Mouse (Mus musculus): ENCODE data around the gene Ppia.
"Not testable (repeated sequence)": the region's sequence is repeated elsewhere in the genome, so short reads cannot be mapped to it uniquely, and the experiment has no call there.

Ppia gene

GRCm38 (mm10) chr11:6404699-6405566, 10.3 kb upstream of the Ppia start:
- DNase-seq = no peak

GRCm38 (mm10) chr11:6405591-6406081, 9.6 kb upstream of the Ppia start:
- DNase-seq = peak; percentile 57

GRCm38 (mm10) chr11:6406251-6407161, 8.7 kb upstream of the Ppia start:
- peak; percentile 73 for DNase-seq

GRCm38 (mm10) chr11:6407162-6407621, 8.1 kb upstream of the Ppia start:
- DNase-seq = no peak

GRCm38 (mm10) chr11:6410050-6410602, 5.1 kb upstream of the Ppia start:
- DNase-seq = peak; percentile 43

GRCm38 (mm10) chr11:6410755-6411154, 4.5 kb upstream of the Ppia start:
- DNase-seq = not testable (repeated sequence)

GRCm38 (mm10) chr11:6411684-6412083, 3.6 kb upstream of the Ppia start:
- peak; percentile 79 for DNase-seq

GRCm38 (mm10) chr11:6413264-6413663, 2.0 kb upstream of the Ppia start:
- DNase-seq = no peak

- peak; percentile 97 for DNase-seq
These were observed 535 bp downstream of the Ppia start for GRCm38 (mm10) chr11:6415551-6416404.

- DNase-seq = peak; percentile 90
These were observed 1.3 kb downstream of the Ppia start for GRCm38 (mm10) chr11:6416405-6417034.

- DNase-seq = no peak
These were observed 1.8 kb downstream of the Ppia start for GRCm38 (mm10) chr11:6417069-6417468.

GRCm38 (mm10) chr11:6417490-6417889, 2.2 kb downstream of the Ppia start:
- DNase-seq = no peak

- DNase-seq = no peak
These were observed 3.5 kb downstream of the Ppia start for GRCm38 (mm10) chr11:6418751-6419150.

GRCm38 (mm10) chr11:6419156-6419555, 3.9 kb downstream of the Ppia start:
- not testable (repeated sequence) for DNase-seq

GRCm38 (mm10) chr11:6420283-6420703, 5.0 kb downstream of the Ppia start:
- no peak for DNase-seq

- no peak for DNase-seq
These were observed 5.6 kb downstream of the Ppia start for GRCm38 (mm10) chr11:6420722-6421350.

- no peak for DNase-seq
These were observed 14.9 kb downstream of the Ppia start for GRCm38 (mm10) chr11:6430186-6430585.

GRCm38 (mm10) chr11:6436442-6436841, 21.2 kb downstream of the Ppia start:
- DNase-seq = peak; percentile 35

GRCm38 (mm10) chr11:6437667-6438066, 22.4 kb downstream of the Ppia start:
- no peak for DNase-seq

- DNase-seq = no peak
These were observed 24.9 kb downstream of the Ppia start for GRCm38 (mm10) chr11:6440171-6440570.

- DNase-seq = no peak
These were observed 27.3 kb downstream of the Ppia start for GRCm38 (mm10) chr11:6442566-6442965.
